Mouse (Mus musculus) brain, embryonic 14.5 days (tissue): Measurements from ENCODE around the gene Kit. TPM values are rescaled to one million over a fixed set of nuclear protein-coding genes. Genes with fewer than 3 reads are reported as not detected.

Experiments used
- DNase-seq: peaks from one replicate; pipeline ENCODE4 v3.0.0-alpha.2; 2011; ENCODE audit warnings: low read depth
- CTCF ChIP-seq: fragments of 200-500 bp; IDR thresholded peaks from 2 replicates; pipeline ENCODE4 v1.5.1; 2012; ENCODE audit warnings: inconsistent platforms, mild to moderate bottlenecking, moderate library complexity, borderline replicate concordance; ENCODE audit not compliant: insufficient read depth, insufficient read length; ENCODE audit errors: extremely low read depth
- POLR2A ChIP-seq: fragments of 200-500 bp; IDR thresholded peaks from 2 replicates; pipeline ENCODE4 v1.6.1; 2012; ENCODE audit warnings: mild to moderate bottlenecking, inconsistent platforms, borderline replicate concordance; ENCODE audit not compliant: poor library complexity, insufficient read depth, insufficient read length, severe bottlenecking; ENCODE audit errors: extremely low read depth
- polyA plus RNA-seq: library from polyadenylated mRNA; depleted of rRNA; stranded (reverse); fragments of >200 nt; gene quantifications from 2 replicates; pipeline ENCODE4 v1.2.3, GENCODE M21; 2012

Kit gene
- polyA plus RNA-seq, 1 experiment, result 55.8 TPM

DNA sequence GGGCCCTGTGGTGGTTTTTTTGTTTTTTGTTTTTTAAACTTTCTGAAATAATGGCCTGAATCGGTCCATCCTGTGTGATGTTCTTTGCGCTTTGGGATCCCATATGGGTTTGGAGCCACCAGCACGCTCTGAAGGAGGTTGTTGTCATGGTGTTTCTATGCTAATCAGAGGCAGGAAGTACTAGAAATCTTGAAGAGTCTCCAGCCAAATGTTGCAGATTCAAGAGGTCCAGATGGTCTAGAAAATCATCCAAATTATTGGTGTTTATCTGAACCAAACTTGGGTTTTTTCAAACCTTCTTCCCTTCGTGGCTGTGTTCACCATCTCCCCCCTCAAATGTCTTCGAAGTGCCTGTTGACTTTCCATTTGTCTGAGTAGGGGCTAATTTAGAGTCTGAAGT lies 72.3 kb downstream of the Kit start:
- TF ChIP-seq POLR2A (no peak), CTCF (no peak)
- peak; percentile 28 for DNase-seq

DNA sequence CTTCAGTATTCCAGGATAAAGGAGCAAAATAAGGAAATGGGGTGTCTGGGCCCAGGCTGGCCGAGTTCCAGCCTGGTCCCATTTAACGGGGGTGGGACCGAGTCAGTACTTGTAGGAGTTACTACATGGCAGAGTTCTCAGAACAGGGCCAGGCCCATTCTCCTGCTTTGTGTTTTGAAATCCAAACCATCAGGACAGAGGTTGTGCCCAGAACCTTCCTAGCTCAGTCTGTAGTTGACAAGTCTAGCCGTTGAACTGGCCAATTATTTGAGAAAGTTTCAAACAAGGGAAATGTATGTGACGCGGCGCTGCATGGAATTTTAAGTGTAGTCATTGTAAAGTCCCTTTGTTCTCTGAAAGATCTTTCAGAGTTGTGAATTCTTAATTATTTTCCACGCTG lies 75.8 kb downstream of the Kit start:
- TF ChIP-seq CTCF (no peak), POLR2A (no peak)
- peak; percentile 47 for DNase-seq

DNA sequence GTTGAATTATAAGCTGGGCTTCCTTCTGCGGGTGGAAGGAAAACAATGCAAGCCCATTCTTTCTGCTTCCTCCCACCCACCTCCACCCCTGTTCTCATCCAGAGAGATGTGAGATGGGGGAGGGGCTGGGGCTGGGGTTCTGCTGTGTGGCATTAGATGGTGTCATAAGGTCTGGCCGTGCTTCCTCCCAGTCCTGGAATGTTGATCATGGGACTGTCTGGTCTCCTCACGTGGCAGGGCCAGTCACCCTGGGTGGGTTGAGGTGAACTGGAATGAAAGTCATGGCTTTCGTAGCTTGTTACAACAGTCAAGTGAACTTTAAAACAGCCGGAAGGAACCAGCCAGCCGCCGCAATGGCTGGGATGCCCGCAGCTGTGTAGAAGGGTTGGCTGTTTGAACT lies 78.7 kb downstream of the Kit start:
- no peak for TF ChIP-seq CTCF
- no peak for TF ChIP-seq POLR2A
- DNase-seq, result no peak

GRCm38 (mm10) chr5:75658575-75658974 lies 83.9 kb downstream of the Kit start:
- no peak for DNase-seq
- TF ChIP-seq CTCF (no peak), POLR2A (no peak)

DNA sequence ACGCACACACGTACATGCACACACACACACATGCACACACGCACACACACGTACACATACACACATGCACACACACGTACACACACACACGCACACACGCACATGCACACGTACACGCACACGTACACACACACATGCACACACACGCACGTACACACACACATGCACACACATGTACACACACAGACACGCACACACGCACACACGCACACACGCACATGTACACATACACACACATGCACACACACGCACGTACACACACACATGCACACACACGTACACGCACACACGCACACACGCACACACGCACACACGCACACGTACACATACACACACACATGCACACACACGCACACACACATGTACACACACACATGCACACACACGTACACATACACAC lies 85.6 kb downstream of the Kit start:
- no peak for DNase-seq
- no peak for TF ChIP-seq CTCF
- TF ChIP-seq POLR2A, result no peak

DNA sequence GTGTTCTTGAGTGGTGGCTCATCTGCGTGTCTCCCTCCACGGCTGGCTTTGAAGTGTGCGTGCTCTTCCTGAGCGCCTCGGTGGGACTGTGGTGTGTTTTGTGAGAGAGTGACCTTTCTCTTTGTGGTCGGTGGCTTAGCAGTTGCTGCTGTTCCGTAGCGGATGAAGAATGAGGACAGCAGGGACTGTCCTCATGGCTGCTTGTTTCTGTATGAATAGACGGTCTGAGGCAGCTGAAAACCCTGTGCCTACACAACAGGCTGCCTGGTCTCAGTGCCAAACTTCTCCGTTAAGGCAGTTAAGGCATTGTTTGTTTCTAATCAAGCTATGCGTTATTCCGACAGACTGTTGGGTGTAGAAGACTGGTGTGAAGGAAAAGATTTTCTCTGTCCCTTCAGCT lies 87.8 kb downstream of the Kit start:
- TF ChIP-seq CTCF, result no peak
- TF ChIP-seq POLR2A, result no peak
- peak; percentile 56 for DNase-seq

DNA sequence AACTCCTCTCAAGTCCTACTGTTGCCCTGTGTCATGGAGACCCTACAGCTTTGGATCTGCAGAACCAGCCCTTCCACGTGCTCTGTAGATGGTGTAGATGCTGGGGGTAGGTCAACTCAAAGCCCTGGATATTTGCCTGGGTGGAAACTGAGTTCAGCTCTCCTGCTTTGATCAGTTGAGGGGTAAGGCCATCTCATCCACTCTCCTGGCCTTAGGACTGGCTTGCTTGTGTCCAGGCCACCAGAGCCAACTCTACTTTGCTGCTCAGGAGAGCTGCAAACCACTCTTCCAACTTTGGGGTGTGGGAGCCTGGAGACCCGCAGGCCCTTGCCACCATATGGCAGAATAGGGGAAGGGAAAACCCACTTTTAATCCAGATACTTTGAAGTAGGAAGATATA lies 89.1 kb downstream of the Kit start:
- TF ChIP-seq CTCF, result no peak
- TF ChIP-seq POLR2A, result no peak
- no peak for DNase-seq

DNA sequence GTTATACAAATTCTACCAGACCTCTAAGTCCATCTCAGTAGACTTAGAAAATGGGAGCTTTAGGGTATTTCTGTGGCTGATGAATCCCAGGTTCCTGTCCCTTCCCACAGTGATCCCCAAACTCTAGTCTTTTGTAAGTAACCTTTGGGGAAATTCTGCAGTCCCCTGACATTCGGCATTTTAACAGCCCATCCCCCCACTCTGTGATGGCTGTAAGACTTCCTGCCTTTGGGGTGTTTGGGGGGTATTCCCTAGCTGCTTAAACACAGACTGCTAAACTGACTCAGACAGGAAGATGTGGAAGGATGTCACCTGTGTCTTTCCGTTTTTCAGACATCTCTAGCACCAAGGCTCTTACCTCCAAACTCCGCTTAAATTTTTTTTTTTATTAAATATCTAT lies 92.4 kb downstream of the Kit start:
- TF ChIP-seq POLR2A (no peak), CTCF (no peak)
- no peak for DNase-seq

DNA sequence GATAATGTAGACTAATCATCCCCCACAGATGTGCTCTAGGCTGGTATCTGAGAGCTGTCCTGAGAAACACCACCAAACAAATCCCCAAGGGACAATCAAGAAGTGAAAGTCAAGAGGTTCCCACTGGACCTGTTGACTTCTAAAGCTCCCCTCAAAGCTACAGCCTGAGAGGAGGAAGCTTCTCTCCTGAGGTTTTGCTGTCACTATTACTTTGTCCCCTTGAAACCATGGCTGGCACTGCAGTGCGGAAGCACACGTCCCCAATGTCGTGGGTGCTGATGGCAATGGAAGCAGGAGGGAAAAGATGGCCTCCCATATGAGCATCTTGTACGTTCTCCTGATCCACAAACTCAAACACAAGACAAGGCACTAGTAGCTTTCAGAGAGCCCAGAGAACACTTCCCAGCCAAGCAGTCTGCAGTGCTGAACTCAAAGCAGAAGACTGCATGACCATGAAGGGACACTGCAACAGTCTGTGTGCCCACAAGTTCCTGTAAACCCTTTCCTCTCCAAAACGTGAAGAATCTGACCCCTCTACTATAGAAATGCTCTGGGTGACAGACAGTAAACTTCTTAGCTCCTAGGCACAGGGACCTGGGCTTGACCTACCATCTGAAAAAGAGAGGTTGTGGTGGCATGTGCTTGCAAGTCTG lies 96.5 kb downstream of the Kit start:
- no peak for DNase-seq
- no peak for TF ChIP-seq CTCF
- no peak for TF ChIP-seq POLR2A

DNA sequence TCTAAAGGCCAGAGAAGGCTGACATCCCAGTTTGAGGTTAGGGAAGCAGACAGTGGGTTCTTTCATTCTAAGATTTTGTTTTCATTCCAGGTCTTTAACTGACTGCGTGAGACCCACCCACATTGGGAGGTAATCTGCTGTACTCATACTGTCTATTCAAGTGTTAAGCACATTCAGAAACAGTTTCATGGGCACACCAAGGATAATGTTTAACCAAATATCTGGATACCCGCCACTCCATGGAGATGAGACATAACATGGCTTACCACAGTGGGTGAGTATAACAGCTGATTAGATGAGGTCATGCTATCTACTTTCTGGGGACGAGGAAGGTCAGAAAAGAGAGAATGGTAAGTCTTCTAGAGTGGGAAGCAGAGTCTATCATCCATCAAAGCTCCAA lies 101.3 kb downstream of the Kit start:
- no peak for TF ChIP-seq POLR2A
- no peak for TF ChIP-seq CTCF
- DNase-seq, result no peak

DNA sequence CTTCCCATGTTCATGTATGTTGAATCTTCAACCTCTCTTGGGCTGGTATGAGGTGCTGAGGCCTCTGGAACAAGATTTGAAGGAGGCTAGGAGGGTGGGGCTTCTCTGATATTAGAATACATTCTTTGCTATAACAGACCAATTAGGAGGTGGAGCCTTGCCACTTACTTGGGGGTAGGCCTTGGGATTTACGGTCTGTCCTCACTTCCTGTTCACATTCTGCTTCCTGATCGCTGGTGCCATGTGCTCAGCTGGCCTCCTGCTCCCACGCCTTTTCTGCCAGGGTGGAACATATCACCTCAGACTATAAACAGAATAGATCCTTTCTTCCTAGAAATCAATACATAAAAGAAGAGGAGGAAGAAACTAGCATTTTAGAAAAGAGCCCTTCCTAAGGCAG lies 105.2 kb downstream of the Kit start:
- TF ChIP-seq POLR2A (no peak), CTCF (no peak)
- DNase-seq, result no peak

GRCm38 (mm10) chr5:75695162-75695809 lies 120.6 kb downstream of the Kit start:
- no peak for TF ChIP-seq POLR2A
- no peak for TF ChIP-seq CTCF
- no peak for DNase-seq
